Comparison of ENCODE assay signal across 27 mouse cellular contexts in genomic region chr4:36824982-36825381, GRCm38 (mm10).
"Had no signal": no experiment of that assay in that cellular context is flagged by ENCODE, and none has a peak within 500 bp of the region (broad histone marks: within the 10 kb centered on the region; RNA-seq: fewer than 3 reads in every experiment).

No protein-coding gene starts in this region.

- H3K4me3 ChIP-seq: heart, adult 2 months; heart, embryonic 13.5 days; heart, embryonic 15.5 days; hindbrain, embryonic 10.5 days; hindbrain, embryonic 12.5 days; intestine, embryonic 15.5 days; layer of hippocampus, adult 2 months; left cerebral cortex, adult 2 months; limb, embryonic 10.5 days; limb, embryonic 12.5 days; liver, embryonic 13.5 days had no signal

- H3K4me1 ChIP-seq: heart, embryonic 13.5 days; heart, embryonic 15.5 days; hindbrain, embryonic 10.5 days; hindbrain, embryonic 12.5 days; intestine, embryonic 15.5 days; limb, embryonic 10.5 days; limb, embryonic 12.5 days; liver, embryonic 13.5 days had no signal

- H3K9me3 ChIP-seq: heart, embryonic 13.5 days; heart, embryonic 15.5 days; hindbrain, embryonic 10.5 days; hindbrain, embryonic 12.5 days; intestine, embryonic 15.5 days; limb, embryonic 10.5 days; limb, embryonic 12.5 days; liver, embryonic 13.5 days had no signal

- H3K27me3 ChIP-seq: heart, embryonic 13.5 days; heart, embryonic 15.5 days; hindbrain, embryonic 12.5 days; intestine, embryonic 15.5 days; limb, embryonic 12.5 days; liver, embryonic 13.5 days had no signal

- ATAC-seq: hindbrain, embryonic 16.5 days; inflammation-experienced regulatory T-cells, adult 6 months; intestine, embryonic 15.5 days; intestine, postnatal 0 days had no signal

- H3K36me3 ChIP-seq: heart, embryonic 13.5 days; heart, embryonic 15.5 days; hindbrain, embryonic 10.5 days; hindbrain, embryonic 12.5 days; intestine, embryonic 15.5 days; limb, embryonic 10.5 days; limb, embryonic 12.5 days; liver, embryonic 13.5 days had no signal

- H3K4me2 ChIP-seq: heart, embryonic 11.5 days; heart, embryonic 13.5 days; heart, embryonic 15.5 days; hindbrain, embryonic 12.5 days; hindbrain, embryonic 14.5 days; intestine, embryonic 15.5 days; limb, embryonic 12.5 days; liver, embryonic 11.5 days; liver, embryonic 13.5 days had no signal

- DNase-seq: gastrocnemius, postnatal 14 days; gastrocnemius, postnatal 36 days; heart, adult 11 months; heart, adult 2 months; heart, postnatal 4 days; kidney, adult 18-20 months; kidney, adult 8-10 months; kidney, postnatal 10 days; kidney, postnatal 25 days; kidney, postnatal 4 days; liver; liver, embryonic 13.5 days had no signal

- H3K9ac ChIP-seq: heart, embryonic 13.5 days; heart, embryonic 15.5 days; hindbrain, embryonic 12.5 days; hindbrain, embryonic 14.5 days; intestine, embryonic 15.5 days; limb, embryonic 12.5 days; liver, embryonic 13.5 days had no signal

- H3K27ac ChIP-seq: heart, adult 2 months; heart, embryonic 13.5 days; heart, embryonic 15.5 days; hindbrain, embryonic 10.5 days; hindbrain, embryonic 12.5 days; hindbrain, embryonic 14.5 days; intestine, embryonic 15.5 days; layer of hippocampus, adult 2 months; left cerebral cortex, adult 2 months; limb, embryonic 10.5 days; limb, embryonic 12.5 days; liver, embryonic 13.5 days had no signal
